Mouse (Mus musculus) brain, embryonic 14.5 days (tissue): ENCODE measurements at regions not wholly inside any gene's neighbourhood (a gene's known extent, or its start where the extent isn't known, plus 50 kb on each side); places are given as distances from the start of the nearest gene placed in this dataset.

Experiments used
- CTCF ChIP-seq: fragments of 200-500 bp; IDR thresholded peaks from 2 replicates; pipeline ENCODE4 v1.5.1; 2012; ENCODE audit warnings: inconsistent platforms, mild to moderate bottlenecking, moderate library complexity, borderline replicate concordance; ENCODE audit not compliant: insufficient read depth, insufficient read length; ENCODE audit errors: extremely low read depth
- POLR2A ChIP-seq: fragments of 200-500 bp; IDR thresholded peaks from 2 replicates; pipeline ENCODE4 v1.6.1; 2012; ENCODE audit warnings: mild to moderate bottlenecking, inconsistent platforms, borderline replicate concordance; ENCODE audit not compliant: poor library complexity, insufficient read depth, insufficient read length, severe bottlenecking; ENCODE audit errors: extremely low read depth

GRCm38 (mm10) chr2:178869160-178869559, 438.8 kb downstream of the Cdh26 start:
- TF ChIP-seq CTCF (no peak), POLR2A (no peak)
